Mouse (Mus musculus): ENCODE data around the gene Sept11. TPM values are rescaled to one million over a fixed set of nuclear protein-coding genes. Genes with fewer than 3 reads are reported as not detected.

The Sept11 gene
- total and polyA plus RNA-seq, 2 experiments from 2014 or later = 88.1 to 92.5 TPM

DNA sequence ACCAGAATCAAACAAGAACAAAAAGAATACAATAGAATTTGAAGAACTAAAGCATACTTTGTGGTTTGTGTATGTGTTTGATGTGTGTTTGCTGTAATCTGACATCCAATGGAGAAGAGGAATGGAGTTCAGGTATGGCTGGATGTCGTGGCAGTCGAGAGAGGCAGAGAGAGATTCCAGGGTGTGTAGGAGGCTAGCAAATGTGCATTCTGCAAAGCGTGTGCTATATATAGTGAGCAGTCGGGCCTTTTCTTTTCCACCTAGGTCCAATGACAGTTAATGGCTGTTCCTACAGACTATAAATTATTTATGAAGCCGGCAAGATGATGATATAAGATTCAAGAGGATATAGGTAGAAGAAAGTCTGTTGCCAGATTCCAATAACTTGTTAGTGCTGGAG lies 20.3 kb downstream of the Sept11 start:
- no peak overlapping the region for H3K4me3 ChIP-seq (ENCODE audit: low read length)
- H3K9ac ChIP-seq (replicated peaks; ENCODE audit: low read length) = no peak overlapping the region
- DNase-seq (ENCODE audit: low spot score) (no peak), ATAC-seq (no peak)
- no peaks in the 10 kb centered on the region for H3K4me1 ChIP-seq (ENCODE audit: insufficient read depth, low read length)
- H3K9me3 ChIP-seq (ENCODE audit: low read length) = no peaks in the 10 kb centered on the region
- no peak for TF ChIP-seq CTCF (IDR thresholded peaks at IDR 0.05; ENCODE audit: low read depth)
- H3K4me2 ChIP-seq (ENCODE audit: low read depth, low read length) = no peak overlapping the region
- no peaks in the 10 kb centered on the region for H3K36me3 ChIP-seq (ENCODE audit: insufficient read depth, low read length)
- H3K27ac ChIP-seq = no peak overlapping the region
- H3K27me3 ChIP-seq (ENCODE audit: insufficient read depth, low read length) = no peaks in the 10 kb centered on the region
- 87% methylated on average over 5 of the region's 5 CpGs for whole genome bisulfite sequencing

DNA sequence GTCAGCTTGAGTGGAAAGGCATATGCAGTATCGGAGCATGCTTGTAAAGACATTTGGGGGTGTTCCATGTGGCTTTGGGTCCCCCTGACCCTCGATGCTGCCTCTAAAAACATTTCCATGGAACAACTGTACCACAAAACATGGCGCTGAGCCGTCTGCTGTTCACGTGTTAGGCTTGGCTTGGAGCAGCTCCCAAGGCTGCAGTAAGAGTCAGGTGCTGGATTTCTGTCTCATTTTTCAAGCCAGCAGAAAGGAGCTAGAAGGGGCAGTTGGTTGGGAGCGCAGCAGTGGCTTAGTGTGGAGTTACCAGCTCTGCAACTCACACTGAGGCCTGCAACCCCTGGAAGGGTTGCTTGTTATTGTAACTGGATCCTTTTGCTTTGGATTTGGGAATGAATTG lies 21.3 kb downstream of the Sept11 start:
- no peak overlapping the region for H3K9ac ChIP-seq (replicated peaks; ENCODE audit: low read length)
- H3K27me3 ChIP-seq (ENCODE audit: insufficient read depth, low read length) = no peaks in the 10 kb centered on the region
- DNase-seq (ENCODE audit: low spot score) (no peak), ATAC-seq (no peak)
- TF ChIP-seq CTCF (IDR thresholded peaks at IDR 0.05; ENCODE audit: low read depth) = no peak
- no peaks in the 10 kb centered on the region for H3K9me3 ChIP-seq (ENCODE audit: low read length)
- H3K4me2 ChIP-seq (ENCODE audit: low read depth, low read length) = no peak overlapping the region
- no peaks in the 10 kb centered on the region for H3K36me3 ChIP-seq (ENCODE audit: insufficient read depth, low read length)
- H3K4me3 ChIP-seq (ENCODE audit: low read length) = no peak overlapping the region
- WGBS = 71% methylated on average over 6 of the region's 6 CpGs
- no peak overlapping the region for H3K27ac ChIP-seq
- H3K4me1 ChIP-seq (ENCODE audit: insufficient read depth, low read length) = no peaks in the 10 kb centered on the region

DNA sequence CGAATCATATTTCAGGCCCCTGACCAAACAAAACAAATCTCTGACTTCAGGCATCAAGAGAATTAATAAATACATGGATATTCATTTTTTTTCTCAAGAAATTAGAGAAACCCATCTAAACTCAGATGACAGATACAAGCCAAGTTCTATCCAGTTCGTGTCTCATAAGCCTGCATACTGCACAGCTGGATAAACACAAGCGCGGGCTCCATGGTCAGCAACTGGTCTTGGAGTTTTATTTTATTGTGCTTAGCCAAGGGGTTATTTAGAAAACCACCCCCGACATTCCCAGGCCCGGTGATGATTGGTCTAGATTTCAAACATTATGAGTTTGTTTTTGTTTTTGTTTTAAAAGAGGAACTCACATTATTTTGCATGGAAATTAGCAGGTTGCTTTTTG lies 21.8 kb downstream of the Sept11 start:
- Histone ChIP-seq H3K27ac (no peak overlapping the region), H3K4me2 (ENCODE audit: low read depth, low read length) (no peak overlapping the region), H3K4me3 (ENCODE audit: low read length) (no peak overlapping the region), H3K36me3 (ENCODE audit: insufficient read depth, low read length) (no peaks in the 10 kb centered on the region), H3K4me1 (ENCODE audit: insufficient read depth, low read length) (no peaks in the 10 kb centered on the region), H3K9ac (replicated peaks; ENCODE audit: low read length) (no peak overlapping the region), H3K27me3 (ENCODE audit: insufficient read depth, low read length) (no peaks in the 10 kb centered on the region), H3K9me3 (ENCODE audit: low read length) (no peaks in the 10 kb centered on the region)
- no peak for ATAC-seq
- no peak for DNase-seq (ENCODE audit: low spot score)
- no peak for TF ChIP-seq CTCF (IDR thresholded peaks at IDR 0.05; ENCODE audit: low read depth)
- 83% methylated on average over 6 of the region's 6 CpGs for WGBS

DNA sequence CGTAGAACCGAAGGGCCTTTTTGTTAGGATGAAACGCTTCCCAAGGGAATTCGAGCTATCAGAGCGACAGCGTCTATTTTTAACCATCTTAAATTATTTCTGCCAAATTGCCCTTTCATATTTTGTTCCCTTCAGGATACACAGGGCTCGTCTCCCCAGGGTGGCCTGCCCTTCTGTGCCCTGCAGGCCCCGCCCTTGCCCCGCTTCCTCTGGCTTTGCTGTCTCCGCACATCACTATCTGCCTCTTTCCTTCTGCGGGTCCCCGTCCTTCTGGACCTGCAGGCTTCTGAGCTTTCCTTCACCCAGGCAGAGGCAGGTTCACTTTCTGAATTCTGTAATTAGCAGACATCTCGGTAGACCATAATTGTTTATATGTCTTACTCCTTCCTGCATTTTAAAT lies 22.6 kb downstream of the Sept11 start:
- H3K4me2 ChIP-seq (ENCODE audit: low read depth, low read length) = no peak overlapping the region
- no peak overlapping the region for H3K27ac ChIP-seq
- H3K4me3 ChIP-seq (ENCODE audit: low read length) = no peak overlapping the region
- WGBS = 74% methylated on average over 13 of the region's 13 CpGs
- H3K27me3 ChIP-seq (ENCODE audit: insufficient read depth, low read length) = no peaks in the 10 kb centered on the region
- DNase-seq (ENCODE audit: low spot score) (no peak), ATAC-seq (no peak)
- no peaks in the 10 kb centered on the region for H3K4me1 ChIP-seq (ENCODE audit: insufficient read depth, low read length)
- H3K9ac ChIP-seq (replicated peaks; ENCODE audit: low read length) = no peak overlapping the region
- no peak for TF ChIP-seq CTCF (IDR thresholded peaks at IDR 0.05; ENCODE audit: low read depth)
- H3K9me3 ChIP-seq (ENCODE audit: low read length) = no peaks in the 10 kb centered on the region
- H3K36me3 ChIP-seq (ENCODE audit: insufficient read depth, low read length) = no peaks in the 10 kb centered on the region

DNA sequence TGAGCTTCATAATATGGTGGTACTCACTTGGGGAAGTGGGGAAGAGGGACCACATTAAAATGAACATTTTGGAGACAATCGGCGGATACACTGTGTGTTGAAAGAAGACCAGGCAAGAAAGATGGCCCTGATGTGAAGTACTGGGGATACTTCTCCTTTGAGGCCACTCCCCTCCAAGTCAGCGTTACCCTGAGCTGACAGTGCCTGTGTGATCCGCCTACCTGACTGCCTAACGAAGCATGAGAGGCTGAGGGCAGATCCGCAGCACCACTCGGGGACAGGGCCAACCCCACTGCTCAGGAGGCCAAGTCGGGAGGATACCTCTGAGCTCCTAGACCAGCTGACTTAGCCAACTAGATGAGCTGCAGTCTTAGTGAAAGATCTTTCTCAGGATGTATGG lies 24.4 kb downstream of the Sept11 start:
- ATAC-seq = no peak
- no peak for DNase-seq (ENCODE audit: low spot score)
- H3K4me3 ChIP-seq (ENCODE audit: low read length) = no peak overlapping the region
- H3K27ac ChIP-seq = no peak overlapping the region
- TF ChIP-seq CTCF (IDR thresholded peaks at IDR 0.05; ENCODE audit: low read depth) = no peak
- no peaks in the 10 kb centered on the region for H3K27me3 ChIP-seq (ENCODE audit: insufficient read depth, low read length)
- no peak overlapping the region for H3K9ac ChIP-seq (replicated peaks; ENCODE audit: low read length)
- H3K4me1 ChIP-seq (ENCODE audit: insufficient read depth, low read length) = no peaks in the 10 kb centered on the region
- H3K36me3 ChIP-seq (ENCODE audit: insufficient read depth, low read length) = no peaks in the 10 kb centered on the region
- no peaks in the 10 kb centered on the region for H3K9me3 ChIP-seq (ENCODE audit: low read length)
- no peak overlapping the region for H3K4me2 ChIP-seq (ENCODE audit: low read depth, low read length)
- 70% methylated on average over 8 of the region's 8 CpGs for WGBS

DNA sequence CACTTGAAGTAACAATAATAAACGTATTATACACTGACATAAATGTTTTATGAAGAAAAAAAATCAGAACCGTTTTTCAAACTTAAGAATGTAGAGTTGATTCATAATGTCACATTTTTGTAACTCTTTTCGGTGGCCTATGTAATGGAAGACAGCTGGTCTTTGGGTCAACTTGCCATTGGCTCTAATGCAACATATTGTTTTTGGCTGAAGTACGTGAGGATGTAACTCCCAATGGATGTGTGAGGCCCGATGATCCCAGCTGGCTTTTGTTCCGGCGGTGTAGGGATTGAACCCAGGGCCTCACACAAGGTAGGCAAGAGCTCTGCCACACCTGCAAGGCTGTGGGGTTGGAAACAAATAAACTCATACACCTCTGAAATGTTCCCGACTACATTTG lies 28.4 kb downstream of the Sept11 start:
- H3K4me1 ChIP-seq (ENCODE audit: insufficient read depth, low read length) = no peaks in the 10 kb centered on the region
- ATAC-seq (no peak), DNase-seq (ENCODE audit: low spot score) (no peak)
- TF ChIP-seq CTCF (IDR thresholded peaks at IDR 0.05; ENCODE audit: low read depth) = no peak
- 81% methylated on average over 8 of the region's 8 CpGs for WGBS
- no peaks in the 10 kb centered on the region for H3K36me3 ChIP-seq (ENCODE audit: insufficient read depth, low read length)
- H3K4me3 ChIP-seq (ENCODE audit: low read length) = no peak overlapping the region
- H3K9me3 ChIP-seq (ENCODE audit: low read length) = no peaks in the 10 kb centered on the region
- H3K27me3 ChIP-seq (ENCODE audit: insufficient read depth, low read length) = no peaks in the 10 kb centered on the region
- no peak overlapping the region for H3K4me2 ChIP-seq (ENCODE audit: low read depth, low read length)
- no peak overlapping the region for H3K9ac ChIP-seq (replicated peaks; ENCODE audit: low read length)
- no peak overlapping the region for H3K27ac ChIP-seq

DNA sequence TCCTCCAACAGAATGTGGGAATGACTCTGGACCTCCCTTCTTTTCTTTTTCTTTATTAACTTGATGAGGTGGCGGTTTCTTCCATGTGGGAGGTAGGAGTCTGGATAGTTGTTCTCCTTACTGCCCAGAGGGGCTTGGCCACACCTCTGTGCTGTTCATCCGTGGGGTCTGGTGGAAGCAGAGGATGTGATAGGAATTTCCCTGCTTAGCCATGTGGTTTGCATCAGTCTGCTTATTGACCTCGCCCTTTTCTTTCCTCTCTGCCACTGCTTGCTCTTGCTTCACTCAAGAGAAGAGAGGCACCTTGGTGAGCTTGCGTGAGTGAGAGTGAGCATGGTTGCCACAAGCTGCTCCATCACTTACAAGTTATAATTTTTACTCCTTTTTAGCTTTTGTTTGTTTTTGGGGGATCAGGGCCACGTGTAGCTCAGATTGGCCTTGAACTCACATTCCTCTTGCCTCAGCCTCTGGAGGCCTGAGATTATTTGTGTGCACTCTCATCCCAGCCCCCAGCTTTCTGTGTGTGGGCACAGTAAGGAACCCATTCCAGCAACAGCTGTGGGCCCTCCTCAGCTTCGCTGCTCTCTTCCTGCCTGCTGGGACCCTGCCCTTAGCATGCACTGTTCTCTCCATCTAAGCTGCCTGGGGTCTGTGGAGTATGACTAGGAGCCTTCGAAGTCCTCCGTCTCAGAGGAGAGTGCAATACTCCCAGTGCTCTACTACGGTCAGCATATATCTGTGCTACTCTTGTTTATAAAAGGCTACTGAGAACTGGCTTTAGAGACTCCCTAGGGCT lies 31.0 kb downstream of the Sept11 start:
- no peak overlapping the region for H3K4me2 ChIP-seq (ENCODE audit: low read depth, low read length)
- ATAC-seq (no peak), DNase-seq (ENCODE audit: low spot score) (no peak)
- H3K36me3 ChIP-seq (ENCODE audit: insufficient read depth, low read length) = no peaks in the 10 kb centered on the region
- no peak overlapping the region for H3K4me3 ChIP-seq (ENCODE audit: low read length)
- H3K9me3 ChIP-seq (ENCODE audit: low read length) = no peaks in the 10 kb centered on the region
- 48% methylated on average over 9 of the region's 9 CpGs for WGBS
- H3K27ac ChIP-seq = 0 out of 2 replicates have a peak overlapping the region, but pooled peaks have one; percentile 4
- no peak for TF ChIP-seq CTCF (IDR thresholded peaks at IDR 0.05; ENCODE audit: low read depth)
- H3K27me3 ChIP-seq (ENCODE audit: insufficient read depth, low read length) = no peaks in the 10 kb centered on the region
- no peaks in the 10 kb centered on the region; the same call in 1 of the 2 replicates for H3K4me1 ChIP-seq (ENCODE audit: insufficient read depth, low read length)
- H3K9ac ChIP-seq (replicated peaks; ENCODE audit: low read length) = no peak overlapping the region

Measured in hindbrain, postnatal 0 days (tissue).